Mouse (Mus musculus): Measurements from ENCODE around the gene Hsf2bp. TPM values are rescaled to one million over a fixed set of nuclear protein-coding genes. Genes with fewer than 3 reads are reported as not detected.
A peak's percentile ranks its signal among the peaks of the same experiment; 100 is the strongest.

The Hsf2bp gene
- polyA plus RNA-seq, 1 experiment: not detected

GRCm38 (mm10) chr17:31974694-31975093, 61.5 kb downstream of the Hsf2bp start:
- H3K27me3 ChIP-seq (replicated peaks): peaks cover 56% of the 10 kb centered on the region
- H3K9me3 ChIP-seq: no peaks in the 10 kb centered on the region
- H3K36me3 ChIP-seq (replicated peaks; ENCODE audit: low read length): no peaks in the 10 kb centered on the region
- TF ChIP-seq GATA1 (IDR thresholded peaks at IDR 0.05; ENCODE audit: borderline replicate concordance, low read length) (no peak), FLI1 (IDR thresholded peaks at IDR 0.05; ENCODE audit: low read length) (no peak)
- H3K4me3 ChIP-seq (replicated peaks): no peak overlapping the region
- H3K4me1 ChIP-seq: peaks cover 36% of the 10 kb centered on the region

- Histone ChIP-seq H3K27me3 (replicated peaks) (peaks cover 54% of the 10 kb centered on the region), H3K4me3 (replicated peaks) (no peak overlapping the region), H3K4me1 (peaks cover 42% of the 10 kb centered on the region), H3K9me3 (no peaks in the 10 kb centered on the region), H3K36me3 (replicated peaks; ENCODE audit: low read length) (no peaks in the 10 kb centered on the region)
- TF ChIP-seq GATA1 (IDR thresholded peaks at IDR 0.05; ENCODE audit: borderline replicate concordance, low read length) (no peak), FLI1 (IDR thresholded peaks at IDR 0.05; ENCODE audit: low read length) (no peak)
Measured at GRCm38 (mm10) chr17:31973664-31974230, 62.4 kb downstream of the Hsf2bp start.

GRCm38 (mm10) chr17:31970890-31971289, 65.3 kb downstream of the Hsf2bp start:
- Histone ChIP-seq H3K4me3 (replicated peaks) (no peak overlapping the region), H3K36me3 (replicated peaks; ENCODE audit: low read length) (no peaks in the 10 kb centered on the region), H3K4me1 (peaks cover 58% of the 10 kb centered on the region), H3K9me3 (no peaks in the 10 kb centered on the region), H3K27me3 (replicated peaks) (peaks cover 35% of the 10 kb centered on the region)
- no peak for TF ChIP-seq GATA1 (IDR thresholded peaks at IDR 0.05; ENCODE audit: borderline replicate concordance, low read length)
- TF ChIP-seq FLI1 (IDR thresholded peaks at IDR 0.05; ENCODE audit: low read length): no peak

GRCm38 (mm10) chr17:31968801-31969200, 67.3 kb downstream of the Hsf2bp start:
- Histone ChIP-seq H3K4me3 (replicated peaks) (no peak overlapping the region), H3K36me3 (replicated peaks; ENCODE audit: low read length) (no peaks in the 10 kb centered on the region), H3K9me3 (no peaks in the 10 kb centered on the region), H3K27me3 (replicated peaks) (peaks cover 22% of the 10 kb centered on the region), H3K4me1 (peaks cover 67% of the 10 kb centered on the region)
- no peak for TF ChIP-seq GATA1 (IDR thresholded peaks at IDR 0.05; ENCODE audit: borderline replicate concordance, low read length)
- TF ChIP-seq FLI1 (IDR thresholded peaks at IDR 0.05; ENCODE audit: low read length): no peak

GRCm38 (mm10) chr17:31967311-31967710, 68.8 kb downstream of the Hsf2bp start:
- Histone ChIP-seq H3K9me3 (peaks cover 3% of the 10 kb centered on the region), H3K4me1 (peaks cover 76% of the 10 kb centered on the region), H3K36me3 (replicated peaks; ENCODE audit: low read length) (no peaks in the 10 kb centered on the region), H3K27me3 (replicated peaks) (peaks cover 8% of the 10 kb centered on the region), H3K4me3 (replicated peaks) (peak overlapping the region; percentile 65)
- TF ChIP-seq GATA1 (IDR thresholded peaks at IDR 0.05; ENCODE audit: borderline replicate concordance, low read length): no peak
- TF ChIP-seq FLI1 (IDR thresholded peaks at IDR 0.05; ENCODE audit: low read length): no peak

GRCm38 (mm10) chr17:31966566-31966965, 69.6 kb downstream of the Hsf2bp start:
- H3K36me3 ChIP-seq (replicated peaks; ENCODE audit: low read length): no peaks in the 10 kb centered on the region
- peak overlapping the region; percentile 65 for H3K4me3 ChIP-seq (replicated peaks)
- peaks cover 5% of the 10 kb centered on the region for H3K9me3 ChIP-seq
- H3K4me1 ChIP-seq: peaks cover 76% of the 10 kb centered on the region
- peaks cover 8% of the 10 kb centered on the region for H3K27me3 ChIP-seq (replicated peaks)
- no peak for TF ChIP-seq FLI1 (IDR thresholded peaks at IDR 0.05; ENCODE audit: low read length)
- no peak for TF ChIP-seq GATA1 (IDR thresholded peaks at IDR 0.05; ENCODE audit: borderline replicate concordance, low read length)

GRCm38 (mm10) chr17:31965623-31966022, 70.5 kb downstream of the Hsf2bp start:
- Histone ChIP-seq H3K4me3 (replicated peaks) (peak overlapping the region; percentile 38), H3K27me3 (replicated peaks) (peaks cover 8% of the 10 kb centered on the region), H3K4me1 (peaks cover 68% of the 10 kb centered on the region), H3K36me3 (replicated peaks; ENCODE audit: low read length) (no peaks in the 10 kb centered on the region), H3K9me3 (peaks cover 5% of the 10 kb centered on the region)
- TF ChIP-seq FLI1 (IDR thresholded peaks at IDR 0.05; ENCODE audit: low read length) (no peak), GATA1 (IDR thresholded peaks at IDR 0.05; ENCODE audit: borderline replicate concordance, low read length) (no peak)

GRCm38 (mm10) chr17:31962930-31963329, 73.2 kb downstream of the Hsf2bp start:
- Histone ChIP-seq H3K4me3 (replicated peaks) (no peak overlapping the region), H3K27me3 (replicated peaks) (peaks cover 2% of the 10 kb centered on the region), H3K4me1 (peaks cover 41% of the 10 kb centered on the region), H3K9me3 (peaks cover 5% of the 10 kb centered on the region), H3K36me3 (replicated peaks; ENCODE audit: low read length) (no peaks in the 10 kb centered on the region)
- TF ChIP-seq GATA1 (IDR thresholded peaks at IDR 0.05; ENCODE audit: borderline replicate concordance, low read length): no peak
- no peak for TF ChIP-seq FLI1 (IDR thresholded peaks at IDR 0.05; ENCODE audit: low read length)

GRCm38 (mm10) chr17:31962281-31962680, 73.9 kb downstream of the Hsf2bp start:
- Histone ChIP-seq H3K4me3 (replicated peaks) (no peak overlapping the region), H3K36me3 (replicated peaks; ENCODE audit: low read length) (no peaks in the 10 kb centered on the region), H3K4me1 (peaks cover 35% of the 10 kb centered on the region), H3K27me3 (replicated peaks) (peaks cover 2% of the 10 kb centered on the region), H3K9me3 (peaks cover 5% of the 10 kb centered on the region)
- no peak for TF ChIP-seq FLI1 (IDR thresholded peaks at IDR 0.05; ENCODE audit: low read length)
- TF ChIP-seq GATA1 (IDR thresholded peaks at IDR 0.05; ENCODE audit: borderline replicate concordance, low read length): no peak

GRCm38 (mm10) chr17:31954551-31955140, 81.5 kb downstream of the Hsf2bp start:
- TF ChIP-seq FLI1 (IDR thresholded peaks at IDR 0.05; ENCODE audit: low read length): no peak
- TF ChIP-seq GATA1 (IDR thresholded peaks at IDR 0.05; ENCODE audit: borderline replicate concordance, low read length): no peak
- H3K4me1 ChIP-seq: peaks cover 16% of the 10 kb centered on the region
- peaks cover 5% of the 10 kb centered on the region; the same call in 1 of the 2 replicates for H3K9me3 ChIP-seq
- peak overlapping the region; percentile 38 for H3K4me3 ChIP-seq (replicated peaks)
- H3K27me3 ChIP-seq (replicated peaks): peaks cover 4% of the 10 kb centered on the region
- H3K36me3 ChIP-seq (replicated peaks; ENCODE audit: low read length): no peaks in the 10 kb centered on the region

Measured in megakaryocyte, embryonic 14.5 days (primary cell).